Mouse (Mus musculus): Measurements from ENCODE around the gene Bhlhb9.

GRCm38 (mm10) chrX:135886234-135886585 is 88.8 kb downstream of the Bhlhb9 start:
- TF ChIP-seq POLR2A (IDR thresholded peaks at IDR 0.05; ENCODE audit: low read depth, low read length) (no peak), CTCF (IDR thresholded peaks at IDR 0.05; ENCODE audit: extremely low read depth, insufficient read length, insufficient replicate concordance, low read depth, low read length) (no peak)

Data from small intestine, adult 2 months (tissue).